Mouse (Mus musculus) embryonic fibroblast, embryonic 13.5 days (primary cell): ENCODE data around the gene Rundc3a.

Source experiments
- CTCF ChIP-seq: IDR thresholded peaks from 2 replicates; pipeline ENCODE4 v1.5.1; 2011; ENCODE audit warnings: mild to moderate bottlenecking, control low read depth, low read length, moderate library complexity, borderline replicate concordance; ENCODE audit not compliant: insufficient read depth
- POLR2A ChIP-seq: IDR thresholded peaks from 2 replicates; pipeline ENCODE4 v1.6.1; 2011; ENCODE audit warnings: low read depth, mild to moderate bottlenecking, control low read depth, low read length, moderate library complexity

- TF ChIP-seq CTCF (no peak), POLR2A (no peak)
Observed at GRCm38 (mm10) chr11:102392441-102393237, 564 bp upstream of the Rundc3a start.
